Mouse (Mus musculus) E14TG2a.4 (cell line): ENCODE results near the gene Naa11.

Source experiments
- CTCF ChIP-seq: conservative IDR thresholded peaks from 2 replicates; pipeline ENCODE4 v1.5.1; 2014; ENCODE audit warnings: low read length
- NANOG ChIP-seq: IDR thresholded peaks from 2 replicates; pipeline ENCODE4 v1.6.1; 2014; ENCODE audit warnings: borderline replicate concordance, low read length, mixed read lengths

GRCm38 (mm10) chr5:97344144-97344543 is 48.0 kb downstream of the Naa11 start:
- TF ChIP-seq CTCF = no peak
- no peak for TF ChIP-seq NANOG
